Mouse (Mus musculus): ENCODE measurements at regions not wholly inside any gene's neighbourhood (a gene's known extent, or its start where the extent isn't known, plus 50 kb on each side); places are given as distances from the start of the nearest gene placed in this dataset.

DNA sequence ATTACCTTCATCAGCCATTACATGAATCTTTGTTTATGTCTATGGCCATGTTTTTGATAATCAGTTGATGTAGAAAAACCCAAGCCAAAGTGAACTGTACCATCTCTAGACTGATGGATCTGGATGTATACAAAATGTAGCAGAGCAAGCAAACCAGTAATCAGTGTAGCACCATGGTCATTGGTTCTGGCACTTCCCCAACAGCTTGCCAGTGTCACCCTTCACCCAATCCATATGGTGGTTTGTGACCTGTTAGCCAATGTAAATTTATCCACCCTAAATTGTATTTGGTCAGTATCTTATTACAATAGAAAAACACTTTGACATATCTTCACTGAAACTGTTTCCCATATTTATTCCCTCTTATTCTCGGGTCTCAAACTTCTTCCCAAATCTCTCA, 346.7 kb upstream of the Sptlc3 start:
- Histone ChIP-seq H3K36me3 (ENCODE audit: control insufficient read depth, insufficient read depth, low read length, poor library complexity, severe bottlenecking) (no peaks in the 10 kb centered on the region), H3K27me3 (ENCODE audit: control insufficient read depth, insufficient read depth, low read length, poor library complexity, severe bottlenecking) (no peaks in the 10 kb centered on the region)
- no peak for DNase-seq (ENCODE audit: low read depth, low spot score)

DNA sequence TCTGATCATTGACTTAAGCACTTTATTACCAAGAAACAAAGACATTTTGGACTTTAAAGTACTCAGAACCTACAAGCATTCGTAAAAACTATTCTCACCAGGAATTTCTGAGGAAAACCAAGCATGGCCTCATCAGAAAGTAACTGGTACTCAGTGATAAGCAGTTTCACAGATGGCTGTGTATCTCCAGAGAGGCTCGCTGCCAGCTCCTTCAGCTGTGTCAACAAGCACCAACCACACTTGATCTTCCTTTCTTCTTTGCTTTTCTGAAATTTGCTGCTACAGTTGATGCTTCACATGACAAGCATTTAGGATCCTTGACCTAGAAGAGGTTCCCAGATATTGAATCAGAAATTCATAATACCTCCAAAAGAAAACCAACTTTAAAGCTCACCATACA, 314.1 kb upstream of the Sptlc3 start:
- DNase-seq (ENCODE audit: low read depth, low spot score), result no peak
- H3K36me3 ChIP-seq (ENCODE audit: control insufficient read depth, insufficient read depth, low read length, poor library complexity, severe bottlenecking), result no peaks in the 10 kb centered on the region
- no peaks in the 10 kb centered on the region for H3K27me3 ChIP-seq (ENCODE audit: control insufficient read depth, insufficient read depth, low read length, poor library complexity, severe bottlenecking)

DNA sequence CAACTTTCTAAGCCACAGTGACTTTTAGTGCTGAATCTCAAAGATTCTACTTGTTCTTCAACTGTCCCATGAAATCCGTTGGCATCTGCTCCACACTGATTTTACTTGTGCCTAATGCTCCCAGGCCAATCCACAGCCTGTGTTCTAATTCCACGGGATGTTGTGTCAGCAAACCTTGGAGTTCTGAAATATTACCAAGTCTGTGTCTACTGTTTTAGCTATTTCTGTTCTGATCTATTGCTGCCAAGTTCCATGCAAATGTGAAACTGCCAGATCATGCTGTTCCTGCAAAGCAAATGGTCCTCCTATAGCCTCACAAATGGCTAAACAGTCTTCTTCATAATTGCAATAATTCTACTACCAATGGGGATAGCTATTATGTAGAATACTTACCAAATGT, 295.4 kb upstream of the Sptlc3 start:
- no peaks in the 10 kb centered on the region for H3K27me3 ChIP-seq (ENCODE audit: control insufficient read depth, insufficient read depth, low read length, poor library complexity, severe bottlenecking)
- H3K36me3 ChIP-seq (ENCODE audit: control insufficient read depth, insufficient read depth, low read length, poor library complexity, severe bottlenecking), result no peaks in the 10 kb centered on the region
- no peak for DNase-seq (ENCODE audit: low read depth, low spot score)

DNA sequence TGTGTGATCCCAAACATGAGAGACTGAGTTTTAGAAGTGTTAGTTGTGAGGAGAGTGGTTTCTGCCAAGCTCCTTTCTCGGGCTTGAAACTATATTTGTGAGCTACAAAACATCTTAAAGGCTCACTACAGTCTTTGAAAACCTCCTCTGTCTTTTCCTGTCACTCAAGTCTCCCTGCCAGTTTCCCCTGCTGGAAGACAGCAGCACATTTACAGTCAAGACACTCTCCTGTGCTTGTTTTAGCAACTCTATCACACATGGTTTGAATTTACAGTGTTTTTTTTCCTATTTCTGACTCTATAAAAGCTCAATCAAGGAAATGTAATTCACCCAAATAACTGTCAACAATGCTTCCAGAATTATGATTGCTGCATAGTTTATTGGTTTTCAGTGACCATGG, 286.1 kb upstream of the Sptlc3 start:
- no peaks in the 10 kb centered on the region for H3K27me3 ChIP-seq (ENCODE audit: control insufficient read depth, insufficient read depth, low read length, poor library complexity, severe bottlenecking)
- H3K36me3 ChIP-seq (ENCODE audit: control insufficient read depth, insufficient read depth, low read length, poor library complexity, severe bottlenecking), result no peaks in the 10 kb centered on the region
- no peak for DNase-seq (ENCODE audit: low read depth, low spot score)

DNA sequence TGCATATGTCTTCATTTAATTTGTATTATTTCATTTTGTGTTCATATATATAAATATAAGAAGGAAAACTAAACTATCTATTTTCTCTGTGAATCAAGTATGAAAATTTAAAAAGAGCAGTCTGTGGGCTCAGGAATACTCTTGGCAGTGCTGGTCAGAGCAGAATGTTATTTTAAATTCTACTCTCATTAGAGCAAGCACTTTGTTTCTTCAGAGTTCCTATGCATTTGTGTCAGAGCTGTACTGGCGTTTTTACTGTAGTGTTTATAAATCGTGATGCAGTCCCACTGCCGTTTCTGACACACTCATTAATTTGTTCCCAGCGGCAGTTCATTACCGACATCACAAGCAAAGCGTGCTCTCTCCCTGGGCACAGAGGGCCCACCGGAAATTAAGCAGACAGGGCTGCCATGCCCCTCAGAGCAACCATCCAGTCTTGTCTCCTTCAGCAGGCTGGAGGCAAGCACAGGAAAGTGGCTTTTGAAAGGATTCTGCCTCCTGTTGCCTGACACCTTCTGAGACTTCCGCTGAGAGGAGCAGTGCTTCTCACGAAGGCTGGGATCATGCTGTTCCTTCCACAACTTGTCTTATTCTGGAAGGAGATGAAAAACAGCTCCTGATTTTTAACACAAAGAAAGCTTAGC, 272.8 kb upstream of the Sptlc3 start:
- Histone ChIP-seq H3K27me3 (ENCODE audit: control insufficient read depth, insufficient read depth, low read length, poor library complexity, severe bottlenecking) (no peaks in the 10 kb centered on the region), H3K36me3 (ENCODE audit: control insufficient read depth, insufficient read depth, low read length, poor library complexity, severe bottlenecking) (no peaks in the 10 kb centered on the region)
- no peak for DNase-seq (ENCODE audit: low read depth, low spot score)

DNA sequence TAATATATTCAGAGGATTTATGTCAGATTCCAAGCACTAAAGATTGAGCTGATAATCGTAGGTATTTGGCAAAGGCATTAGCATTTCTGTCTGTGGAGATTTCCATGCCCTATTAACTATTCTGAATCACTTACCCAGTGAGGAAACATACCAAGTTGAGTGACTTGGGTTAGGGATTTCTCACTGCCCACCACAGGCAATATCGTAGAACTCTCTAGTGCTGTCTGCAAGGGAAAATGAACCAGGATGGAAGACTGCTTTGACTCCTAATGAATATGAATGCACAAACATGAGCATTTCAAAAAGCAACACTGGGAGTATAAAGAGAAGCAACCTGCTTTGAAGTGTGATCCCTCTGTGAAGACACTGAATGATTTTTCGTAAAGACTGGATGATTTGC, 263.3 kb upstream of the Sptlc3 start:
- H3K27me3 ChIP-seq (ENCODE audit: control insufficient read depth, insufficient read depth, low read length, poor library complexity, severe bottlenecking), result no peaks in the 10 kb centered on the region
- no peak for DNase-seq (ENCODE audit: low read depth, low spot score)
- H3K36me3 ChIP-seq (ENCODE audit: control insufficient read depth, insufficient read depth, low read length, poor library complexity, severe bottlenecking), result no peaks in the 10 kb centered on the region

DNA sequence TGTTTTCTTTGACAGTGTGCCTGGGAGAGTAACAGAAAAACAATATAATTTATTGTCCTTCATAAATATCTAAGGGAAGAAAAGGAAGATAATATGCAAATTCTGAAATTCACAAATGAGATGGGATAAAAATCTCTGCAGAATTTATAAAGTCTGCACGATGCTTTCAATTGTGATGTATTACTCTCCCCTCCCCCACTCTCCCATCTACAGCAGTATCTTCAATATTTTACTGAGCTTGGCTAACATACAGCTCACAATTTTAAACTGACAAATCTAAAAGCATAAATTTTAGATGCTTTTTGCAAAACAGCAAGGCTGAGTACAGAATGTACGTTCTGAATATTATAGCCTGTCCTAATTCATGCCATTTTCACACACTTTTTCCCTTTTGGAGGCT, 243.6 kb upstream of the Sptlc3 start:
- no peaks in the 10 kb centered on the region for H3K27me3 ChIP-seq (ENCODE audit: control insufficient read depth, insufficient read depth, low read length, poor library complexity, severe bottlenecking)
- no peaks in the 10 kb centered on the region for H3K36me3 ChIP-seq (ENCODE audit: control insufficient read depth, insufficient read depth, low read length, poor library complexity, severe bottlenecking)
- no peak for DNase-seq (ENCODE audit: low read depth, low spot score)

DNA sequence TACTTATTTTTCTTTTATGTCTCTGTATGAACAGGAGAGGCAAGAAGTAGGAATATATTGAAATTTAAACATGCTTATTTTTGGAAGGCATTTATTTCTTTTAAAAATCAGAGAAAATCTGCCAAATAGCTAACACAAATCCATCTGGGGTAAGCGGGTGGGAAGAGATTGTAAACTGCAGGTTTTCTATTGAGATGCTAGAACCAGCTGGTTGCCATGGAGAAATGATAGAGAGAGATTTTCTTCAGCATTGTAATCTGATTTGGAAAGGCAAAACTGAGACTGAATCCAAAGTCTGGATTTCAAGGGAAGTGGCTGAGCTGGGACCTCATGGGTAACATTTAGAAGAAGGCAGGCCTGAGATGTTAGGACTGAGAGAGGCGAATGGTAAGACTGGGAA, 226.6 kb upstream of the Sptlc3 start:
- H3K27me3 ChIP-seq (ENCODE audit: control insufficient read depth, insufficient read depth, low read length, poor library complexity, severe bottlenecking), result no peaks in the 10 kb centered on the region
- no peak for DNase-seq (ENCODE audit: low read depth, low spot score)
- no peaks in the 10 kb centered on the region for H3K36me3 ChIP-seq (ENCODE audit: control insufficient read depth, insufficient read depth, low read length, poor library complexity, severe bottlenecking)

DNA sequence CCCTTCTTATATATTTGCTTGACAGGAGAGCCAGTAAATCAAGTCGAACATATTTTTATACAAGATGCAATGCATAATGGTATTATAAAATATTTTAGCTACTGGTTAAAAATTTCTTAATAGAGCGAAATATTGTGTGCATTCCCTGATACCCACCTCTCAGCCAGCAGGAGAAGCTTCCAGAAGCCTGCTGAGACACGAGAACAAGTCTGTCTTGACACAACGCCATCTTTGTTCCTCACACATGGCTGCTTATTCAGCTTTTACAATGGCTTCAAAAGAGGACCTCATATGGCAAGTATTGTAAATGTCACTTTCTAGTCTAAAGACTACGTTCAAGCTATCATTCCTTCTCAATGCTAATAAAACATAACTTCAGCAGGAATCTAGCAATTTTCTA, 217.1 kb upstream of the Sptlc3 start:
- Histone ChIP-seq H3K36me3 (ENCODE audit: control insufficient read depth, insufficient read depth, low read length, poor library complexity, severe bottlenecking) (no peaks in the 10 kb centered on the region), H3K27me3 (ENCODE audit: control insufficient read depth, insufficient read depth, low read length, poor library complexity, severe bottlenecking) (no peaks in the 10 kb centered on the region)
- DNase-seq (ENCODE audit: low read depth, low spot score), result no peak

DNA sequence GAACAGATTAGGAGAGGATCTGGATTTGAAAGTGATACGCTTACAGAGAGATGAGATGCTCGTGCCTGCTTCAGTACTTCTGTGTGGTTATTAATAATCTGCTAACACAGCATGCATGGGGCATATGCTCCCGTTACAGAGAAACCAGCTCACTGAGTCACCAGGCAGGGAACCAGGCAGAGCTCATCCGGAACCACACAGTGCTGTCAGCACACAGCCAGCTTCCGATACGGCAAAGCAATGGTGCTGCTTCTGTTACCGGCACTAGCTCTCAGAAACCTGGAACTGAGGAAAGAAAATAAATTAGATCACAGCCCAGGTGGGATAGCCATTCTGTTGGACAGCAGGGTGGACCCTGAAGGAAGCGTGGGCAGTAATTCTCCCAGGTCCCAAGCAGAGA, 216.1 kb upstream of the Sptlc3 start:
- Histone ChIP-seq H3K36me3 (ENCODE audit: control insufficient read depth, insufficient read depth, low read length, poor library complexity, severe bottlenecking) (no peaks in the 10 kb centered on the region), H3K27me3 (ENCODE audit: control insufficient read depth, insufficient read depth, low read length, poor library complexity, severe bottlenecking) (no peaks in the 10 kb centered on the region)
- no peak for DNase-seq (ENCODE audit: low read depth, low spot score)

DNA sequence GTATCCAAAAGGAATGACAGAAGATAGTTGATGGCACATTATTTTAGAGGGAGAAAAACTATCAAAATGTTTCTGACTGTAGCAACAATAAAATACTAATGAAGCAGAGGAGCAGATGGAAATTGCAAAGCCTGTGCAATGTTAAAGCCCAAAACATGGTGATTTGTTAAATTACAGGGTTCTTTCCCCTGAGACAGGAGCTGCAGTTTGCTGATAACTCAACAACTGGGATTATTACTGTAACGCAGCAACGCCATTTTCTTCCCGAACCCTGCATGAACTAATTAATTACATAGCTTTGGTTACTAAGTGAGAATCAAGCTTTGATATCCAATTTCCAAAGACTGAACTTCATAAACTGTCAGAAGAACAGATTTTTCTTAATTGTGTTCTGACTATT, 212.7 kb upstream of the Sptlc3 start:
- DNase-seq (ENCODE audit: low read depth, low spot score), result no peak
- Histone ChIP-seq H3K36me3 (ENCODE audit: control insufficient read depth, insufficient read depth, low read length, poor library complexity, severe bottlenecking) (no peaks in the 10 kb centered on the region), H3K27me3 (ENCODE audit: control insufficient read depth, insufficient read depth, low read length, poor library complexity, severe bottlenecking) (no peaks in the 10 kb centered on the region)

DNA sequence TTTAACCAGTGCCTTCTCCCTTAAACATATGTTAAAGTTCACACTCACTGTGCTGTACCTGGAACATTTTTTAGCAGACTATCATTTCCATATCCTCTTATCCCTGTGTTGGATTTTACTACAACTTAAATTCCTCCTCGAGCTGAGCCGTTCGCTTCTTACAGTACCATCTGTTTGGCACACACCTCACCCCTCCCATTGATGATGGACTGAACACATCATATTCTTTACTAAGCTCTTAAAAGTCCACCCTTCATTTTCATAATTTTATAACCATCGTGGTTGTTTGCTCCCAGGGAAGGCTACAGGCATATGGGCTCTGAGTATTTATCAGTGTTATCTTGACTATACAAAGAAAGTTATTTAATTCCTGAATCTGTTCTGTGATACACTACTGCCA, 209.4 kb upstream of the Sptlc3 start:
- Histone ChIP-seq H3K36me3 (ENCODE audit: control insufficient read depth, insufficient read depth, low read length, poor library complexity, severe bottlenecking) (no peaks in the 10 kb centered on the region), H3K27me3 (ENCODE audit: control insufficient read depth, insufficient read depth, low read length, poor library complexity, severe bottlenecking) (no peaks in the 10 kb centered on the region)
- no peak for DNase-seq (ENCODE audit: low read depth, low spot score)

DNA sequence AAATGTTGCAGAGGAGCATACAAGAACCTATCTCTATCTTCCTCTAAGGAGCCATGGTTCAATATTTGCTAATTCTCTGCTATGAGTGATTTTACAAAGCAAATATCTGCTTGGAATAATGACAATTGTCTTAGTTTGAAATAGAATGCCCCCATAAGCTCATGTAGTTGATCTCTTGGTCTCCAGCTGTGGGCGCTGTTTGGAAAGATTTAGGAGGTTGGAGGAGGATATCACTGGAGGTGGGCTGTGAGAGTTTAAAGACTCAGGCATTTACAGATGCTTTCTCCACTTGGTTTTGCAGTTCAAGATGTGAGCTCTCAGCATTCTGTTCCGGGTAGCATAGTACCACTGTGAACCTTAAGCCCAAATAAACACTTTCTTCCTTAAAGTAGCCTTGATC, 207.3 kb upstream of the Sptlc3 start:
- Histone ChIP-seq H3K36me3 (ENCODE audit: control insufficient read depth, insufficient read depth, low read length, poor library complexity, severe bottlenecking) (no peaks in the 10 kb centered on the region), H3K27me3 (ENCODE audit: control insufficient read depth, insufficient read depth, low read length, poor library complexity, severe bottlenecking) (no peaks in the 10 kb centered on the region)
- DNase-seq (ENCODE audit: low read depth, low spot score), result no peak

DNA sequence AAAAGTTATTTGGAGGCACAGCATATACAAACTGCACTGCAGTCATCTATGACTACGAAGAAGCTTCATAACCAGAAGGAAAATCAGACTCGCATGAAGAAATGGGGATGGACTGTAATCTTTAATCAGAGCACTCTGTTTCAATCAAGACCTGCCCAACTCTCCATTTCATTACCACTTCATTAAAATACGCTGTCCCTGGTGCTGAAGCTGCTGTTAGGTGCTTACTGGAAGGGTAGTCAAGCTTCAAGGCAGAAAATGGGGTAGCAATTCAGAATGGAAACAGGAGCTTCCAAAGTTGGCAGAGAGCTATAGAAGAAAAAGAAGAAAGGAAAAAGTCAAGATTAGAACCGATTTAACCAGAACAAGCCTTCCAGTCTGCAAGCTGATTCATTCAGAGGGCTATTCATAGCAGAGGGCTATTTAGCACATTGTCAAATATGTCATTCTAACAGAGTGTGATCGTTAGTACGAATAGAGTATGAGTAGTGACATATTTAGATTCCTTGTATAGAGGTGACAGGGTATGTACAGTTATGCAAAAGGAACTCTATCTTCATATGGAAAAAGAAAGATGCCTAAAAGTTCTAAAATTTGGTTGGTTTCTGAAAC, 195.1 kb upstream of the Sptlc3 start:
- Histone ChIP-seq H3K27me3 (ENCODE audit: control insufficient read depth, insufficient read depth, low read length, poor library complexity, severe bottlenecking) (no peaks in the 10 kb centered on the region), H3K36me3 (ENCODE audit: control insufficient read depth, insufficient read depth, low read length, poor library complexity, severe bottlenecking) (no peaks in the 10 kb centered on the region)
- DNase-seq (ENCODE audit: low read depth, low spot score), result no peak

DNA sequence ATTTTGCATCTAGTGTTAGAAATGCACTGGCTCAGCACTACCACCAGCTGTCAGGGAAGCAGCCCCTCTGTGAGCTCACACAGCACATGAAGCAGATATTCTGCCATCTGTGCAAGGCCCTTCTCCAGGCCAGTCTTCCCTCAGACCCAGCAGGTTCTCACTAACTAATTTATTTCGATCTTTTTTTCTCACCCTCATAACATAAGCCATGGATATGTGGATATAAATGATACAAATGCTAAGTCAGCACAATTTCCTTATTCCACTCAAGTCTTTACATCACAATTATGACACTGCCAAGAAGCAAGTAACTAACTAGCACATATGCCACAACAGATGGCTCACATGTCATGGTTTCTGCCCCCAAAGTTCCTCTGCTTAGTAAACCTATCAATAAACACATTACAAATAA, 182.3 kb upstream of the Sptlc3 start:
- no peak for DNase-seq (ENCODE audit: low read depth, low spot score)
- no peaks in the 10 kb centered on the region for H3K27me3 ChIP-seq (ENCODE audit: control insufficient read depth, insufficient read depth, low read length, poor library complexity, severe bottlenecking)
- no peaks in the 10 kb centered on the region for H3K36me3 ChIP-seq (ENCODE audit: control insufficient read depth, insufficient read depth, low read length, poor library complexity, severe bottlenecking)

DNA sequence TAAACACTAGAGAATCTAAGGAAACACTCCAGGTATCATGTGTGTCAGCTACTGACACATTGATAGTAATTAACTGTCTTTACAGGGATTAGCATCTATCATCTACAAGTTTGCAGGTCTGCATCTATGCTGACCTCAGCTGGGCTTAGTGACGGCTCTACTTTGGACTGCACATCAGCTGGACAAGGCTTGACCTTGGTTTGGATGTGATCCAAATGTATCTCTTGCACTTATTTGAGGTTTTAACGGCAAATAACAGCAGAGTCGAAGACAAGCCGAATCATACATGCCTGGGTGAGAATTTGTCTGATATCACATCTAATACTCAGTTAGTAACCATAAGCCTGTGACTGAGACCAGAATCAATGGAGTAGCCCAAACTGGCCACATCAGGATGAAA, 181.7 kb upstream of the Sptlc3 start:
- no peaks in the 10 kb centered on the region for H3K36me3 ChIP-seq (ENCODE audit: control insufficient read depth, insufficient read depth, low read length, poor library complexity, severe bottlenecking)
- no peaks in the 10 kb centered on the region for H3K27me3 ChIP-seq (ENCODE audit: control insufficient read depth, insufficient read depth, low read length, poor library complexity, severe bottlenecking)
- DNase-seq (ENCODE audit: low read depth, low spot score), result no peak

All from splenic B cell, adult 2 months (primary cell).